Mouse (Mus musculus): ENCODE data around the gene Nkain4. TPM values are rescaled to one million over a fixed set of nuclear protein-coding genes. Genes with fewer than 3 reads are reported as not detected.

Nkain4 gene
- total RNA-seq, 2 experiments from 2014 or later = 31.0 to 33.5 TPM

DNA sequence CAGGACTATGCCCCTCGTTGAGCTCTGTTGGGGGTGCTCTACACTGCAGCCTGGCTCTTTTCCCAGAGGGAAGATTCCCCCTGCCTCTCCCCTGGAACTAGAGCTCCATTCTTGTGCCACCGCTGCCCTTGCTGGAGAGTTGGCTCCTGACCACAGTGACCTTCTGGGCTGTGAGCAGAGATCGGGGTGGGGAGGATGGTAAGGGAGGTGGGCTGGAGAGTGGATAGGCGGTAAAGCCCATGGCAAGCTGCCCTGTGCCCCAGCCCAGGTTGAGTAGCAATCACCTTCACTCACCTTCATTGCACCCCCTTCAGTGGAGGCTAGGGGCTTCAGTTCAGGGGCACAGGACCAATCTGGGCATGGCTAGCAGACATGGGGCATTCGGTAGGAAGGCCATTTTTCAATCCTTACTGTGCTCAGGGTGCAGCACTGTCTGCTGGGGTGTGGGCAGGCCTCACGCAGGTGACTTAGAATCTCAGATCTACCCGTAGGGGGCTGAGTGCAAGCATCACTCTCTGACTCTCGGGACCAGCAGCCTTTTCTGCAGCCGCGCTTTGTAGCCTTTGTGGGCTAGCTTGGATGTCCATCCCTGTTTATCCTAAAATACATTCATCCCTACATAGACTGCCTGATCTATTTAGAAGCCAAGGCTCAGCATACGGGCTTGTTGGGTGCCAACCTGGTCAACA lies 58.5 kb downstream of the Nkain4 start:
- intact Hi-C loops (cut with DNase I) = no loop called here
- peak; percentile 21 for DNase-seq

DNA sequence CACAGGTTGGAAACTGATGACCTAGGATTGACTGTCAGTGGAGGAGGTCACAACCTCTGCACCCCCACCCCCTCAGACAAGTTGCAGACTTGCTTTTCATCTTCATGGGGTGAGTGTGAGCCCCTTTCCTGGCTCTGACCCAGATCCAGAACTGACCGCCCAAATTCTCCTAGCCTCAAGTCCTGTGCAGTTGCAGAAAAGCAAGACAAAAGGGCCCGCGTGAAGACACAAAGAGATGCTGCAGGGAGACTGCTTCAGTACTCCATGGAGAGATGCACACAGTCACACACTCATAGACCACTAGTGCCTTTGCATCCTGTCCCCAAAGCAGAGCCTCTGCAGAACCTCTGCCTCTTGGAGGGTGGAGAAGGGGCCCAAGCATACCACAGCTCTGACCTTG lies 59.2 kb downstream of the Nkain4 start:
- DNase-seq = no peak
- intact Hi-C loops (cut with DNase I) = no loop called here

DNA sequence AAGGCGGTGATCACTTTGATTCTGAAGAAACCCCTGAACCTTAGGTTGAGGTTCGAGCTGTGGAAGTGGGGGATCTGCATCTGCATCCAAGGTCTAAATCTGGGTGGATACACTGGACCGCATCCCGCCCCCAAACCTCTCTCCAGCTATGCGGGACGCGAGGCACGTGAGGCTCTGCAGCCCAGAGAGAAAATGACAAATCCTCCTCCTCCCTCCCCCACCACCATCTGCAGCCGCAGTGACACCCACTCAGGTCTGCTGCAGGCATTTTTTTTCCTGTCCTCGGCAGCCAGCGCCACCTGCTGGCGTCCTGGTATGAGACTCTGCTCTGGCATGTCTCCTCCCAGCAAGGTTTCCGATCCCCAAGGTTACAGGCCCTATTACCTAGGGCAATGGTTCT lies 59.8 kb downstream of the Nkain4 start:
- peak; percentile 89 for DNase-seq
- intact Hi-C loops (cut with DNase I) = loop anchor here (5.0 kb wide), 1 partner anchor 67 kb away; no protein-coding TSS in a partner anchor

DNA sequence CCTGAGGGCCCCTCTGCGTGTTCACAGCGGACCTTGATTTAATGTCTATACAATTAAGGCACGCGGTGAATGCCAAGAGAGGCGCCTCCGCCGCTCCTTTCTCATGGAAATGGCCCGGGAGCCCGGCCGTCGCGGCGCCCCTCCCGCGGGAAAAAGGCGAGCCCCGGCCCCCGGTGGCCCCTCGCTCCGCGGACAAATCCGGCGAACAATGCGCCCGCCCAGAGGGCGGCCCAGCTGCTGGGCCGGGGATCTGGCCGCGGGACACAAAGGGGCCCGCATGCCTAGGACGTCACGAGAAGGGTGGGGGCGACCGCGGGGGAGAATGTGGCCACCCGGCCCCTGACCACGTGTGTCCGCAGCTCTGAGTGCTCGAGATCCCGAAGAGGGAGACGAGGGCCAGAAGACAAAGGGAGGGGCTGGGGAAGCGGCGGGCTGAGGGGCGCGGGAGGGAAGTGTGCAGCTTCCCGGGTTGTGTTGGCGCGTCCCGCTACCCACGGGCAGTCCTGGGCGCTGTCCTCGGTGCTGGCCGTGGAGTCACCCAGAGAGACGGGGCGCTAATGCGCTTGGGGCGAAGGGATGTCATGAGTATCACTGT lies 60.4 kb downstream of the Nkain4 start:
- intact Hi-C loops (cut with DNase I) = loop anchor here (5.0 kb wide), 1 partner anchor 67 kb away; no protein-coding TSS in a partner anchor

DNA sequence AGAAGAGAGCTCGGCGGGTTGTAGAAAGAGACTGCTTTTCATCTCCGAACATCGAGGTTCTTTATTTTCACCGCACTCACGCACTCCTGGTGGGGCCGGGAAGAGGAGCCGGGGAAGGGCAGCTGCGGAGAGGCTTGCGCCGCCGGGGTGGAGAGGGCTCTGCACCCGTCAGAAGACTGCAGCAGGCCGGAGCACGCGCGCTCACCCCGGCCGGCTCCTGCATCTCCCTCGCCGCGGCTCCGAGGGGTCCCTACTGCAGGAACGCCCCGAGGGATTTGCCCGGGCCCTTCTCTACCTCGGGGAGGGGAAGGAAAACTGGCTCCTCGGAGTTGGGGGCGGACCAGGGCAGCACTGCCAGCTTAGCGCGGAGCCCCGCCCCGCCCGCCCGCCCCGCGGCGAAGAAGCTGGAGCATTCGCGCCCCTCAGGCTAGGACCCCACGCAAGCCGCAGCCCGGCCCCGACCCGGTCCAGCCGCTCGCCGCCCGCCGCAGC lies 60.9 kb downstream of the Nkain4 start:
- DNase-seq = peak; percentile 55
- intact Hi-C loops (cut with DNase I) = loop anchor here (5.0 kb wide), 1 partner anchor 66 kb away; no protein-coding TSS in a partner anchor

More for the DNA sequence above, 60.4 kb downstream of the Nkain4 start:
- DNase-seq = peak; percentile 54

DNA sequence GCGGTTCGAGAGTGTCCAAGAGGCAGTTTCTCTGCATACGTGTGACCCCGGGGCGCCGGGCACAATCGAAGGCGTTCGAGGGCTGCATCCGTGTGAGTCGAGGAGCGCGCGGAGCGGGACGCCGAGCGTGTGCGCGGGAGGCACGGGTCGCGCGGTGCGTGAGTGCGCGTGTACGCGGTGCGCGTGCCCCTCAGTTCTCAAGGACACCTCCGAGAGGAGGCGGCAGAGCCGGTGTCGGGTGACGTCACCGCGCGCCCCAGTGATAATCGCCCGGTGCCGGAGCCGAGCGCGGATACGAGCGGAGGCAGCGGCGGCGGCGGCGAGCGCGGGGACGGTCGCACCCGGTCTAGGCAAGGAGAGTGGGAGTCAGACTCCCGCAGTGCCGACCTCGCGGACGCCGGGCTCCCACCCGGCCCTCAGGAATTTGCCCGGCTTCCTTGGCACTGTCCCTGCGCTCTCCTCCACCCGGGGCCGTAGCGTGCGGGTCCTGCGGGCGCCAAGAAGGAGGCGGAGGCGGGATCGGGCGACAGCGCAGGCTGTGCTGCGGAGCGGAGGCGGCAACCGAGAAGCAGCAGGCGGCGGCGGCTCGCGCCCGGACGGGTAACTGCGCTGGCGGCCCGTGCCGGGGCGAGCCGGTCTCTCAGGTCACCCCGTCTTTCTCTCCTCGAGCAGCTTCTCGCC lies 61.5 kb downstream of the Nkain4 start:
- intact Hi-C loops (cut with DNase I) = loop anchor here (5.0 kb wide), 1 partner anchor 66 kb away; no protein-coding TSS in a partner anchor

DNA sequence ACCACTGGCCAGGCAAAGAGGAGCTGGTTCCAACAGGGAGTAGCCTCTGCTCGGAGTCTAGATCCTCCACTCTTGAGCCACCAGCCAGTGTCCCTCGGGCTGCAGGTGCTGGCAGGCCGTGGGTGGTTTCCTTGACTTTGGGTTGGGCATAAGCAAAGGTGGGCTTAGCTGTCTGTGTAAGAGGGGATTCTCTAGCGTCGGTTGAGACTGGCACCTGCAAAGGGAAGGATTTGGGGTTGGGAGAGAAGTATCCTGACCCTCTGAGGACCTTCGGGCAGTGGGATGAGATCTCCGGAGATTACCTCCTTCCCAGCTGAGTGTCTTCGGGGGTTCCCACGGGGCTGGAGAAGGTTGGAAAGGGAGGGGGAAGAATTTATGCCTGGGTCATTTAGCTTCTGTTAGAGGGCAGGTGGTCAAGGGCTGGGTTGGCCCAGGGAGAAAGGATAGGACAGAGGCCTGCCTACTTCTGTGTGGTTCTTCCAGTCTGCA lies 62.6 kb downstream of the Nkain4 start:
- intact Hi-C loops (cut with DNase I) = loop anchor here (5.0 kb wide), 1 partner anchor 65 kb away; no protein-coding TSS in a partner anchor
- no peak for DNase-seq

More for the DNA sequence above, 61.5 kb downstream of the Nkain4 start:
- peak; percentile 90 for DNase-seq

DNA sequence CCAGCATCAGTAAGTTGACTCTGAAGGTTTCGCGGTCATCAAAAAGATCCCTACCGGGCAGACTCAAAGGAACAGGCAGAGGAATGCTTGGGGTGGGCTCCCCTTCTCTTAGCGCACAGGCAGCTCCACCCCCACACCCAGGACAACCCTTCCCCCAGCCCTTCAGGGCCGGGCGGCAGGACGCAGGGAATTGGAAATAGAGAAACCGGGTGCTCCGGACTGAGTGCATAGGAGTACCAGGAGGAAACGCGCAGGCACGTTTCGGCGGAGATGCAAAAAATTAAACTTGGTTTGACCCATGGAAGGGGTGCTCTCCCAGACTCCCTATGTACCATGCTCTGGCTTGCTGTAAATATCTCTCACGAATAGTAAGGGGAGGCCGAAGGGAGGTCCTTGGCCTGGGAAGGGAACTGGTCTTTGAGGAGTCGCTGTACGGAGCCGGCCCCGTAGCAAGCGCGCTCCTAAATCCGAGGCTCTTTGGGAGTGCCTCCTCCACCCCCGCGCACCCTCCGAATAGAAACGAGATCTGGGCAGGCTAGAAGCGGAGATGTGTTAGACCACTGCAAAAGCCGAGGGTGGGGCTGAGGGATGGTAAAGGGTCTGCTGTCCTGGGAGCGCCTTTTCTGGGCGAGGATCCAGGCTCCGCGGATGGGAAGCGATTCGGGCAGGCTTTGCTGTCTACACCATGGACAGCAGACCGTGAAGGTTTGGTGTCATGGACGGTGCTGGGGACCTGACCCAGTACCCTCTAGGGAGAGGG lies 63.2 kb downstream of the Nkain4 start:
- intact Hi-C loops (cut with DNase I) = loop anchor here (5.0 kb wide), 1 partner anchor 64 kb away; no protein-coding TSS in a partner anchor

DNA sequence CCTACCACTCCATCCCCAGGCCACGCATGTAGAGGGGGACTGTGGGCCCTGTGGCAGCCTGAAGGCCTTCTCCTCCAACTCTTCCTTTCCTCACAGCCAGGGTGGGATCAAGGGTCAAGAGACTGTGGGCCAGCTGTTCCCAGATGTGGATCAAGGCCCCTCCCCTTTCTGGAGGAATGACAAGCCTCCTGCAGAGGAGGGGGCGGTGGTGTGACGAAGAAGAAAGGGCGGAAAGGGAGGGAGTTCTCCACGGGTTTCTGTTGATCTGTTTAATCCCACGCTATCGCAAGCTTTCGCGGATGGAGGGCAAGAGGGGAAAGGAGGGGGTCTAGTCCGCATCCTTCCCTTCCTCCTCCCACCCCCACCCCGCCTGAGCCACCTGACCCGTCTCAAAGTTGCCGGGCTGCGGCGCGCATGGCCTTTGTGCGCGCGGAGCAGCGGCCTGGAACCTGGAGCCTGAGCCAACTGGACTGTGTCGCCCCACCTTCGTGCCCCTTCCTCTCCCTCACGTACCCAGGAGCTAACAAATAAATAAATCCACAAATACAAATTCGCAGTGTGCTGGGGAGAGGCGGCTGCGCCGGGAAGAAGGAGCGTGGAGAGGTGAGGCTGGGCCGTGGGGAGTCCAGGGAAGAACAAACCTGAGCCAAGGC lies 64.0 kb downstream of the Nkain4 start:
- intact Hi-C loops (cut with DNase I) = loop anchor here (5.0 kb wide), 1 partner anchor 63 kb away; no protein-coding TSS in a partner anchor
- no peak for DNase-seq

More for the DNA sequence above, 63.2 kb downstream of the Nkain4 start:
- DNase-seq = peak; percentile 43

DNA sequence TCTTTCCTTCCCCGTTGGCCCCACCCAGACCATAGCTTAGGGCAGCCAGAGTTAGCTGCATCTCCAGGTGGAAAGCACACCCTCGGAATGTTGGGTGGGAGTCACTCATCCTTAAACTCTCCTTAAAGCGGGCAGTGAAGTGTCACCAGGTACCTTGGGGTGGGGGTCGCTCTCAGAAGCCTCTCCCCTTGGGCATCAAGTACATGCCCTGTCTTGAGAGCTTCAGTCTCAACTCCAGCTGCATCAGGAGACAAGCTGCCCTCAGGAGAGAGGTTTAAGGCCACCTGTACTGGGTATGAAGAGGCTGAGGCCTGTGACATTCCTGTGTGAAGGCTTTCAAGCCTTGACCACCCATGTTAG lies 64.6 kb downstream of the Nkain4 start:
- no peak for DNase-seq
- intact Hi-C loops (cut with DNase I) = loop anchor here (5.0 kb wide), 1 partner anchor 63 kb away; no protein-coding TSS in a partner anchor

DNA sequence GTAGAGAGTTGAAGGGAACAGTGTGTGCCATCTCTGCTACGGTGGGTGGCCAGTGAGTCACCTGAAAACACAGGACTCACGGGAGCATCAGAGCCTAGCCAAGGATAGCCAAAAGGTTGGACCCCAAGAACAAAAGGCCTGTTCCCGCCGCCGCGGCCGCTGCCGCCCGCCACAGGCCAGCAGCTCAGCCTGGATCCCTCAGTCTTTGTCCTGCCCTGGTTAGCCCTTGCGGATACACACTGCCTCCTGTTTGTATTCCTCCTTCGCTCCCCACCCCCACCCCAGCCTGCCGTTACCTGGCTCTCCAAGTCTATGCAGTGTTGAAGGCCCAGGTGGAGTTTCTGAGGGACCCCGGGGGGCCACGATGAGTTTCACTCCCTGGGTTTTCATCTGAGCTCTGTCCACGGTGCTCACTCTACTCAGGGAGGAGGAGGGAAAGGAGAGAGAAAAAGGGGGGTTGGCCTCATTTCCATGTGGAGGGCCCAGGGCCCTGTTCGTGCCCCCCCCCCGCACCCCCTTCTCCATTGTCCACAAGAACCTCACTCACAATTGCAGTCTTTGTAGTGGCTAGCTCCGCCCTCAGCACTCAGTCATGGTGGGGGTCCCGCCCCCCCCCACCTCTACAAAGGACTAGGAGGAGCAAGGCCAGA lies 65.1 kb downstream of the Nkain4 start:
- no peak for DNase-seq
- intact Hi-C loops (cut with DNase I) = no loop called here

DNA sequence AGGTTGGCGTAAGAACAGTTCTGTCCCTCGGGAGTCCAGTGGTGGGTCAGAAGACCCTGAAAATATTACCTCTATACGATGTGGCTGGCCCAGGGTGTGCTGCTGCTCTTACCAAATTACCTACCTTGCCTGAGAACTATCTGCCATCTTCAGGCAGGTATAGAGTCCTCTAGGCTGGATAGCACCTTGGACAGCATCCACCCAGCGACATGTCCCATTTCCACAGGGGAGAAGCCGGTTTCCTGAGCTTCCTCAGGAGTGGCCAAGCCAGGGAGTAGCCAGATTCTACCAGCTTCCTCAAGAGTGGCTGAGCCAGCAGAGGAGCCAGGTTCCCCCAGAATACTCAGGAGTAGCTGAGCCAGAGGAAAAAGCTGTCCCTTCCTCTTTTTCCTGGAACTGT lies 69.2 kb downstream of the Nkain4 start:
- intact Hi-C loops (cut with DNase I) = no loop called here

More for the DNA sequence above, 69.2 kb downstream of the Nkain4 start:
- DNase-seq = no peak

Small RNA genes lying within 50 kb of the gene (microRNA-seq; reads per million reads assigned to microRNA genes)
- gene Mir124a-3 = 4.5 reads per million, percentile 9 among the genes with 10 or more reads in this experiment

Other genes with a start within 250 kb of the Nkain4 start
- gene Dido1, start 244.7 kb downstream of the Nkain4 start, total RNA-seq (2021) = 10 to 100 TPM; 60.8 to 61.4 TPM
- 10 to 100 TPM; 66.3 to 67.5 TPM for gene Gid8, start 244.6 kb downstream of the Nkain4 start, total RNA-seq (2021)
- under 1 TPM; 0.44 to 0.50 TPM for gene Slc17a9, start 229.4 kb downstream of the Nkain4 start, total RNA-seq (2021)
- gene Bhlhe23, start 177.8 kb downstream of the Nkain4 start, total RNA-seq (2021) = not detected
- 10 to 100 TPM; 54.8 to 66.4 TPM for gene Ythdf1, start 33.8 kb downstream of the Nkain4 start, total RNA-seq (2021)
- not detected for gene Birc7, start 25.7 kb downstream of the Nkain4 start, total RNA-seq (2021)
- 100 to 1,000 TPM; 103 to 119 TPM for gene Arfgap1, start 12.5 kb upstream of the Nkain4 start, total RNA-seq (2021)
- under 1 TPM; 0.50 to 0.87 TPM for gene Col20a1, start 31.8 kb upstream of the Nkain4 start, total RNA-seq (2021)
- 10 to 100 TPM; 26.8 to 33.5 TPM for gene Chrna4, start 88.8 kb upstream of the Nkain4 start, total RNA-seq (2021)
- gene Kcnq2, start 180.6 kb upstream of the Nkain4 start, total RNA-seq (2021) = 100 to 1,000 TPM; 191 to 195 TPM
- 100 to 1,000 TPM; 399 to 423 TPM for gene Eef1a2, start 202.3 kb upstream of the Nkain4 start, total RNA-seq (2021)
- gene Ppdpf, start 232.5 kb upstream of the Nkain4 start, total RNA-seq (2021) = 100 to 1,000 TPM; 132 to 140 TPM
- not detected for gene Ptk6, start 248.1 kb upstream of the Nkain4 start, total RNA-seq (2021)

All from left cerebral cortex, postnatal 4 days (tissue).